Mouse (Mus musculus) ES-Bruce4 (cell line): ENCODE results near the gene Ikzf1. TPM values are rescaled to one million over a fixed set of nuclear protein-coding genes. Genes with fewer than 3 reads are reported as not detected.

Source experiments
- H3K27ac ChIP-seq: 2 replicates; pipeline ENCODE4 v1.5.1; 2012; ENCODE audit warnings: low read length, inconsistent platforms; ENCODE audit not compliant: insufficient read depth
- H3K27me3 ChIP-seq: 2 replicates; pipeline ENCODE4 v1.6.1; 2012; ENCODE audit warnings: mild to moderate bottlenecking, low read length, inconsistent platforms; ENCODE audit not compliant: control insufficient read depth, poor library complexity, insufficient read depth, severe bottlenecking
- H3K36me3 ChIP-seq: 2 replicates; pipeline ENCODE4 v1.6.1; 2012; ENCODE audit warnings: inconsistent platforms, mild to moderate bottlenecking, low read length, moderate library complexity; ENCODE audit not compliant: control insufficient read depth, poor library complexity, insufficient read depth, severe bottlenecking
- H3K4me1 ChIP-seq: one replicate; pipeline ENCODE4 v1.8.1; 2011; ENCODE audit warnings: low read length; ENCODE audit not compliant: control insufficient read depth, insufficient read depth
- H3K4me3 ChIP-seq: 2 replicates; pipeline ENCODE4 v1.5.1; 2011; ENCODE audit warnings: low read depth, mild to moderate bottlenecking, low read length
- H3K9ac ChIP-seq: 2 replicates; pipeline ENCODE4 v1.6.1; 2012; ENCODE audit warnings: low read depth, mild to moderate bottlenecking, inconsistent platforms; ENCODE audit not compliant: poor library complexity, severe bottlenecking
- H3K9me3 ChIP-seq: replicated peaks from 2 replicates; pipeline ENCODE4 v1.6.1; 2012; ENCODE audit warnings: mild to moderate bottlenecking, low read length, inconsistent platforms; ENCODE audit not compliant: control insufficient read depth, poor library complexity, insufficient read depth, severe bottlenecking
- CTCF ChIP-seq: IDR thresholded peaks from one replicate; pipeline ENCODE4 v1.8.1; 2011; ENCODE audit warnings: low read depth, low read length
- EP300 ChIP-seq: IDR thresholded peaks from 2 replicates; pipeline ENCODE4 v1.6.1; 2011; ENCODE audit warnings: low read depth, low read length; ENCODE audit not compliant: insufficient read depth
- POLR2A ChIP-seq: IDR thresholded peaks from one replicate; pipeline ENCODE4 v1.8.1; 2011; ENCODE audit warnings: low read length; ENCODE audit not compliant: insufficient read depth
- polyA plus RNA-seq: library from polyadenylated mRNA; stranded (reverse); fragments of >200 nt; gene quantifications from 2 replicates; pipeline ENCODE4 v1.2.4, GENCODE M21; 2011; ENCODE audit warnings: low read depth; ENCODE audit not compliant: missing spikeins, insufficient read depth, insufficient read length

The Ikzf1 gene
- polyA plus RNA-seq, 1 experiment: 0.67 TPM

DNA sequence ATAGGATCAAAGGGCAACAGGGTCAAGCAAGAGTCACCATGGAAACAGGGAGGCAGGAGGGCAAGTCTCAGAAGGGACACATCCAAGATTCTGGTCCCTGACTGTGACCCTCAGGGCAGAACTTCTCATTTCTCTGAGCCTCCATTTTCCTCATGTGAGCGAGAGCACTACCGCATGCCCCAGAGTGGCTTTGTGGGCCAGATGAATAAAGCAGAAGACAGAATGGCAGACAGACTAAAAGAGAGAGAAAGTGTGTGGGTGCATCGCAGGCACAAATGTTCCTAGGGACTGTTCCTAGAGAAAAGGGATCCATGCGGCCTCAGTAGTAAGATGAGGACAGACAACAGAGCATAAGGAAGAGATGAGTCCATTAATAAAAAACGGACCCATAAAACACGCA lies 24.5 kb downstream of the Ikzf1 start:
- Histone ChIP-seq H3K4me3 (no peak overlapping the region), H3K9ac (no peak overlapping the region), H3K27me3 (no peaks in the 10 kb centered on the region), H3K36me3 (no peaks in the 10 kb centered on the region), H3K4me1 (no peaks in the 10 kb centered on the region), H3K27ac (no peak overlapping the region), H3K9me3 (no peaks in the 10 kb centered on the region)
- TF ChIP-seq CTCF: no peak
- TF ChIP-seq EP300: no peak
- no peak for TF ChIP-seq POLR2A

- TF ChIP-seq CTCF: no peak
- no peak for TF ChIP-seq EP300
- TF ChIP-seq POLR2A: no peak
- no peak overlapping the region for H3K9ac ChIP-seq
- H3K27me3 ChIP-seq: no peaks in the 10 kb centered on the region
- H3K27ac ChIP-seq: no peak overlapping the region
- no peaks in the 10 kb centered on the region for H3K36me3 ChIP-seq
- no peak overlapping the region for H3K4me3 ChIP-seq
- no peaks in the 10 kb centered on the region for H3K4me1 ChIP-seq
- no peaks in the 10 kb centered on the region for H3K9me3 ChIP-seq
Observed at GRCm38 (mm10) chr11:11710718-11711117, 25.9 kb downstream of the Ikzf1 start.

- no peak overlapping the region for H3K4me3 ChIP-seq
- TF ChIP-seq POLR2A (no peak), CTCF (no peak), EP300 (no peak)
Observed at GRCm38 (mm10) chr11:11711748-11712147, 26.9 kb downstream of the Ikzf1 start.

DNA sequence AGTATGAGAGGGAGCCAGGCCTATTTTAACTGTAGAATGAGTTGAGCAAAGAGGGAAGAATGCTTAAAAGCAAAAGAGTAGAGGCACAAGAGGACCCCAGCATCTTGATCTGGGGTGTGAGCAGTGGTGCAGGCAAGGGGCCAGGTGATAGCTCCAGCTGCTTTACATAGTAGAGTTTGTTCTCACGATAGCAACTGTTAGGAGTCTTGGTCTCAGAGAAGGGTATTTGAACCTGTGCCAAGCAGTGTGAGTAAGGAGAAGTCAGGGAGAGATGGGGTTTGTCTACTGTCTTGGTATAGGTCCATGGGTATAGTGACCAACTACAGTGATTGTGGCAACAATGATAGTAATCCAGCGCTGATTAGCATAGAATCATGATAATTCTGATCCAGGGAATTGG lies 29.9 kb downstream of the Ikzf1 start:
- H3K27ac ChIP-seq: no peak overlapping the region
- H3K9me3 ChIP-seq: no peaks in the 10 kb centered on the region
- no peak overlapping the region for H3K4me3 ChIP-seq
- TF ChIP-seq POLR2A (no peak), EP300 (no peak), CTCF (no peak)
- no peaks in the 10 kb centered on the region for H3K27me3 ChIP-seq
- H3K36me3 ChIP-seq: no peaks in the 10 kb centered on the region
- H3K4me1 ChIP-seq: no peaks in the 10 kb centered on the region
- H3K9ac ChIP-seq: no peak overlapping the region

More at GRCm38 (mm10) chr11:11711748-11712147, 26.9 kb downstream of the Ikzf1 start:
- Histone ChIP-seq H3K9me3 (no peaks in the 10 kb centered on the region), H3K4me1 (no peaks in the 10 kb centered on the region), H3K27me3 (no peaks in the 10 kb centered on the region), H3K36me3 (no peaks in the 10 kb centered on the region), H3K27ac (no peak overlapping the region), H3K9ac (no peak overlapping the region)

DNA sequence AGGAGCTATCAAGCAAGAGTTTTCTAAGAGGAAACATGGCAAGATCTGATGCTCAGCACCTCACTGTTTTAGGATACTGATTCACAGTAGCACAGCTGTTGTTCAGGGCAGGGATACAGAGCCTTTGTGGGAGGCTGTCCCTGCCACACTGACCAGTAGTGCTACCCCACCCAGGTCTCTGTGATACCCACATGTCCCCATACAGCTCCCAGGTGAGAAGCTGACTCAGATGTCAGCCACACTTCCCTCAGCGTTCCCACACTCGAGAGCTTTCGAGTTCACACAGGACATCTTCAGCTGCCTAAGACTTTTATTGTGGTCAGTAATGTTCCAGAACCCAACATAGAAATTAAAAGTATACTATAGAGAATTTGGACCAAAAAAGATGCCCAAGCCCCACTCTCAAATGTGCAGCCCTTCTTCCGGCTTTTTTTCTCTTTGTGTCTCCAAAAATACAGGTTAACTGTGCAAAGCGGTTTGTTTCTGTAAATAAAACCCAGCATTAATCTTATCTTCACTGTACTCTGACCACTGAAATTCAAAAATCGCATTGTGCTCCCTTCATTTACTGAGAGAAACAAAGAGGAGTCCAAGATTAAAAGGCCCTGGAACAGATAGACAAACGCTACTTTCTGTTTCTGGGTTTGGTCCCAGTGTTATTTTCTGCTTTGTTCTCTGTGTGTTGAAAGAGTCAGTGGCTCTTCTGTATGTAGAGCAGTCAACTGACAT lies 31.3 kb downstream of the Ikzf1 start:
- TF ChIP-seq POLR2A (no peak), EP300 (no peak), CTCF (no peak)
- H3K9ac ChIP-seq: no peak overlapping the region
- H3K9me3 ChIP-seq: no peaks in the 10 kb centered on the region
- no peaks in the 10 kb centered on the region for H3K4me1 ChIP-seq
- H3K27ac ChIP-seq: no peak overlapping the region
- H3K27me3 ChIP-seq: no peaks in the 10 kb centered on the region
- no peak overlapping the region for H3K4me3 ChIP-seq
- no peaks in the 10 kb centered on the region for H3K36me3 ChIP-seq

DNA sequence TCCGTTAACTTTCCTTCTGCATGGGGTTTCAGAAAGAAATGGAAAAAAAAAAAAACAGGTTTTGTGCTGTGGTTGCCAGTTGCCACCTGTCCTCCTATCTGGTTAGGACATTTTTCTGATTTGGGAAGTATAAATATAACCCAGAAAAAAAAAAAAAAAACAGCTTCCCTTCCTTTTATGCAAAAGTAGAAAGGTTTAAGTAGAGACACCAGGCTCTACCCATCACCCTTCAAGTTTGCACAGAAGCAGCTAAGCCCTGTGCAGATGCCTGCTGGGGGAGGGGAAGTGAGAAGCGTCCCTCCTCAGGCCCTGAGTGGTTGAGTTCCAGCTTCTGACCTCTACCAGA lies 31.9 kb downstream of the Ikzf1 start:
- Histone ChIP-seq H3K4me3 (no peak overlapping the region), H3K27me3 (no peaks in the 10 kb centered on the region), H3K4me1 (no peaks in the 10 kb centered on the region), H3K36me3 (no peaks in the 10 kb centered on the region), H3K9me3 (no peaks in the 10 kb centered on the region), H3K27ac (no peak overlapping the region), H3K9ac (no peak overlapping the region)
- no peak for TF ChIP-seq CTCF
- no peak for TF ChIP-seq POLR2A
- no peak for TF ChIP-seq EP300
